In genomic region chr1:135518661-135519060, GRCm38 (mm10) we compare ENCODE assay signal across 15 mouse cellular contexts.
DNase-seq lines count a peak whose midpoint lies in the region; ATAC-seq lines count a peak whose summit lies in the region.
"Had no signal": no experiment of that assay in that cellular context is flagged by ENCODE, and none has a peak within 500 bp of the region (broad histone marks: within the 10 kb centered on the region; RNA-seq: fewer than 3 reads in every experiment).

No protein-coding gene starts in this region.

- no peak overlapping the region for H3K4me2 ChIP-seq in hindbrain, embryonic 12.5 days (replicated peaks)
- no peak overlapping the region for H3K4me2 ChIP-seq in liver, embryonic 12.5 days
- H3K4me2 ChIP-seq: embryonic facial prominence, embryonic 13.5 days; limb, embryonic 13.5 days had no signal

- 29% methylated on average over 5 of the region's 5 CpGs for WGBS in hindbrain, embryonic 12.5 days
- 58% methylated on average over 5 of the region's 5 CpGs for WGBS in liver, embryonic 12.5 days (ENCODE audit: insufficient replicate concordance)

- H3K9me3 ChIP-seq in hindbrain, embryonic 12.5 days (replicated peaks): no peaks in the 10 kb centered on the region
- no peaks in the 10 kb centered on the region for H3K9me3 ChIP-seq in liver, embryonic 12.5 days (replicated peaks)
- H3K9me3 ChIP-seq: embryonic facial prominence, embryonic 13.5 days had no signal

- intact Hi-C loops in left cerebral cortex, postnatal 4 days (cut with DNase I): no loop called here

- peak; percentile 62 for DNase-seq in right cerebral cortex, adult 18-20 months
- DNase-seq in right cerebral cortex, postnatal 25 days: no peak
- DNase-seq in left cerebral cortex, postnatal 4 days: peak; percentile 35
- peak; percentile 33 for DNase-seq in right cerebral cortex, postnatal 4 days
- no peak for DNase-seq in ovary, postnatal 36 days (ENCODE audit: low spot score)
- no peak for DNase-seq in adrenal gland, adult (ENCODE audit: inconsistent age in 2 of 2, low spot score in 1 of 2)
- DNase-seq: cerebellum, adult 11 months; kidney, postnatal 14 days; lung, postnatal 14 days; thymus, postnatal 4 days had no signal

- peak; percentile 35 for ATAC-seq in hindbrain, embryonic 12.5 days (ENCODE audit: low FRiP score)
- no peak for ATAC-seq in liver, embryonic 12.5 days
- ATAC-seq: activated CD4-positive, CD25-positive, alpha-beta regulatory T cell, adult 4 months had no signal

- H3K36me3 ChIP-seq in hindbrain, embryonic 12.5 days: no peaks in the 10 kb centered on the region
- 0 out of 2 replicates have a peak, but pooled peaks cover 3% of the 10 kb centered on the region for H3K36me3 ChIP-seq in liver, embryonic 12.5 days
- H3K36me3 ChIP-seq: embryonic facial prominence, embryonic 13.5 days had no signal

- H3K27ac ChIP-seq in hindbrain, embryonic 12.5 days: no peak overlapping the region; the same call in 1 of the 2 replicates
- no peak overlapping the region for H3K27ac ChIP-seq in liver, embryonic 12.5 days
- H3K27ac ChIP-seq: embryonic facial prominence, embryonic 13.5 days; limb, embryonic 13.5 days had no signal

- peaks cover 45% of the 10 kb centered on the region for H3K4me1 ChIP-seq in hindbrain, embryonic 12.5 days
- peaks cover 24% of the 10 kb centered on the region for H3K4me1 ChIP-seq in liver, embryonic 12.5 days

- H3K9ac ChIP-seq in hindbrain, embryonic 12.5 days: no peak overlapping the region
- H3K9ac ChIP-seq in liver, embryonic 12.5 days: no peak overlapping the region
- H3K9ac ChIP-seq: embryonic facial prominence, embryonic 13.5 days; limb, embryonic 13.5 days had no signal

- no peak overlapping the region for H3K4me3 ChIP-seq in hindbrain, embryonic 12.5 days
- no peak overlapping the region for H3K4me3 ChIP-seq in liver, embryonic 12.5 days
- H3K4me3 ChIP-seq: embryonic facial prominence, embryonic 13.5 days; limb, embryonic 13.5 days had no signal

- no peaks in the 10 kb centered on the region for H3K27me3 ChIP-seq in hindbrain, embryonic 12.5 days
- no peaks in the 10 kb centered on the region for H3K27me3 ChIP-seq in liver, embryonic 12.5 days (replicated peaks)
- H3K27me3 ChIP-seq: embryonic facial prominence, embryonic 13.5 days; limb, embryonic 13.5 days had no signal

Comparison
In these comparisons a context has a peak if more than half of its experiments do, and no peak if none do; other contexts are left out.
1. DNase-seq: peak in right cerebral cortex, adult 18-20 months (single experiment), left cerebral cortex, postnatal 4 days (single experiment) and right cerebral cortex, postnatal 4 days (single experiment); none in right cerebral cortex, postnatal 25 days (single experiment), ovary, postnatal 36 days (single experiment) and adrenal gland, adult (0 of 2).